In the genomic region with DNA sequence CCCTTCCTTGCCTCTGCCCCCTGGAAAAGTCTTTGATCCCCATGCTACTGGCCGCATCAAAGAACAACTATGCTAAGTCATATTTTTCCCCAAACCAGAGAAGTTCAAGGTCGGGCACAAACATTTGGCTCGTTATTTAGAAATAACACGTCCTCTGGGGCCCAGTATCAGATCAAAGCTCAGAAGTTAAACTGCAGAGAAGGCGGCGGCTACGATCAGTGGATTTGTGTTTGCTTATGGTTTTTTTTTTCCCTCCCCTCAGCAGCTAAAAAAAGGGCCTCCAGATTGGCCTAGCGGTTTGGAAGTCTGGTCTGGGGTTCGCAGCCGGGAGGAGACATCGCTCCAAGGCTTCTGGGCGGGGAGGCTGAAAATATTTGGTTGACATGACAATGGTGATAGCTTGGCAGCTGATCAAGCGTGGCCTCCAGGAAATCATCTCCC, we compare ENCODE assay signal across 14 mouse cellular contexts. TPM values are rescaled to one million over a fixed set of nuclear protein-coding genes. Genes with fewer than 3 reads are reported as not detected.
A peak's percentile ranks its signal among the peaks of the same experiment; 100 is the strongest.
DNase-seq lines count a peak whose midpoint lies in the region; ATAC-seq and TF ChIP-seq lines count a peak whose summit lies in the region.
"Had no signal": no experiment of that assay in that cellular context is flagged by ENCODE, and none has a peak within 500 bp of the region (broad histone marks: within the 10 kb centered on the region; RNA-seq: fewer than 3 reads in every experiment).

No protein-coding gene starts in this region.

- no peak overlapping the region for H3K4me3 ChIP-seq in intestine, embryonic 16.5 days (ENCODE audit: low read length)
- no peak overlapping the region for H3K4me3 ChIP-seq in stomach, embryonic 15.5 days (replicated peaks)
- no peak overlapping the region for H3K4me3 ChIP-seq in layer of hippocampus, adult 2 months
- H3K4me3 ChIP-seq: embryonic facial prominence, embryonic 15.5 days; hindbrain, embryonic 15.5 days; left cerebral cortex, adult 2 months; megakaryocyte, embryonic 14.5 days; neural tube, embryonic 13.5 days had no signal

- H3K9me3 ChIP-seq in intestine, embryonic 16.5 days (ENCODE audit: control insufficient read depth, low read length) = no peaks in the 10 kb centered on the region
- H3K9me3 ChIP-seq in stomach, embryonic 15.5 days = no peaks in the 10 kb centered on the region
- H3K9me3 ChIP-seq: embryonic facial prominence, embryonic 15.5 days; hindbrain, embryonic 15.5 days; neural tube, embryonic 13.5 days had no signal

- no peaks in the 10 kb centered on the region for H3K27me3 ChIP-seq in intestine, embryonic 16.5 days (replicated peaks; ENCODE audit: control insufficient read depth, insufficient read depth, low read length)
- no peaks in the 10 kb centered on the region for H3K27me3 ChIP-seq in stomach, embryonic 15.5 days (replicated peaks)
- H3K27me3 ChIP-seq: embryonic facial prominence, embryonic 15.5 days; hindbrain, embryonic 15.5 days; neural tube, embryonic 13.5 days had no signal

- 0 out of 2 replicates have a peak, but pooled peaks have one; percentile 1 for ATAC-seq in intestine, embryonic 16.5 days
- no peak for ATAC-seq in stomach, embryonic 15.5 days (ENCODE audit: insufficient read depth, low FRiP score, low read depth)

- peaks cover 10% of the 10 kb centered on the region for H3K4me1 ChIP-seq in intestine, embryonic 16.5 days (ENCODE audit: control insufficient read depth, insufficient read depth, low read length)
- 0 out of 2 replicates have a peak, but pooled peaks cover 9% of the 10 kb centered on the region for H3K4me1 ChIP-seq in stomach, embryonic 15.5 days
- H3K4me1 ChIP-seq: neural tube, embryonic 13.5 days had no signal

- H3K36me3 ChIP-seq in intestine, embryonic 16.5 days (ENCODE audit: control insufficient read depth, insufficient read depth, low read length) = no peaks in the 10 kb centered on the region
- no peaks in the 10 kb centered on the region for H3K36me3 ChIP-seq in stomach, embryonic 15.5 days
- H3K36me3 ChIP-seq: embryonic facial prominence, embryonic 15.5 days; hindbrain, embryonic 15.5 days; neural tube, embryonic 13.5 days had no signal

- WGBS in intestine, embryonic 16.5 days = 45% methylated on average over 13 of the region's 13 CpGs
- 42% methylated on average over 13 of the region's 13 CpGs for WGBS in stomach, embryonic 15.5 days

- H3K4me2 ChIP-seq in intestine, embryonic 16.5 days (ENCODE audit: low read depth, low read length) = no peak overlapping the region
- no peak overlapping the region for H3K4me2 ChIP-seq in stomach, embryonic 15.5 days
- H3K4me2 ChIP-seq: embryonic facial prominence, embryonic 15.5 days; hindbrain, embryonic 15.5 days; neural tube, embryonic 13.5 days had no signal

- TF ChIP-seq CTCF in layer of hippocampus, adult 2 months (conservative IDR thresholded peaks at IDR 0.05) = no peak

- H3K27ac ChIP-seq in intestine, embryonic 16.5 days (ENCODE audit: low read length) = no peak overlapping the region
- H3K27ac ChIP-seq in stomach, embryonic 15.5 days = peak overlapping the region; percentile 26; the same call in 1 of the 2 replicates
- H3K27ac ChIP-seq in layer of hippocampus, adult 2 months = no peak overlapping the region
- H3K27ac ChIP-seq: embryonic facial prominence, embryonic 15.5 days; hindbrain, embryonic 15.5 days; left cerebral cortex, adult 2 months; neural tube, embryonic 13.5 days had no signal

- 0 out of 2 replicates have a peak overlapping the region, but pooled peaks have one; percentile 18 for H3K9ac ChIP-seq in intestine, embryonic 16.5 days (ENCODE audit: low read depth, low read length)
- H3K9ac ChIP-seq in stomach, embryonic 15.5 days = no peak overlapping the region
- H3K9ac ChIP-seq: embryonic facial prominence, embryonic 15.5 days; hindbrain, embryonic 15.5 days; neural tube, embryonic 13.5 days had no signal

- peak; percentile 19 for DNase-seq in kidney, adult 11 months
- DNase-seq in kidney, adult 9 months = no peak
- peak; percentile 52 for DNase-seq in ovary, postnatal 36 days (ENCODE audit: low spot score)
- no peak for DNase-seq in ovary, postnatal 14 days (ENCODE audit: low spot score)
- no peak for DNase-seq in layer of hippocampus, adult 2 months (ENCODE audit: low spot score in 2 of 2)

RNA-seq across cellular contexts. Expression of gene Gm5294, which starts 38.0 kb away (rescaled TPM):
- polyA plus RNA-seq in intestine, embryonic 16.5 days (2015; fragmentation: Nextera tagmentation; extraction: Ambion mirVana) = not detected in 2 replicates
- polyA plus RNA-seq in stomach, embryonic 15.5 days (2015; fragmentation: Nextera tagmentation; extraction: Ambion mirVana) = not detected in 2 replicates
- total RNA-seq in layer of hippocampus, adult 2 months (2021) = not detected
- total RNA-seq: ES-E14; gastrocnemius, adult 18-20 months; left cerebral cortex, adult 2 months had no signal
- polyA plus RNA-seq: embryonic facial prominence, embryonic 15.5 days; neural tube, embryonic 13.5 days had no signal

Comparison
In these comparisons a context has a peak if more than half of its experiments do, and no peak if none do; other contexts are left out.
1. DNase-seq: peak in kidney, adult 11 months (single experiment) and ovary, postnatal 36 days (single experiment); none in kidney, adult 9 months (single experiment), ovary, postnatal 14 days (single experiment) and layer of hippocampus, adult 2 months (0 of 2).